Mouse (Mus musculus): ENCODE data around the gene Phgdh.

DNA sequence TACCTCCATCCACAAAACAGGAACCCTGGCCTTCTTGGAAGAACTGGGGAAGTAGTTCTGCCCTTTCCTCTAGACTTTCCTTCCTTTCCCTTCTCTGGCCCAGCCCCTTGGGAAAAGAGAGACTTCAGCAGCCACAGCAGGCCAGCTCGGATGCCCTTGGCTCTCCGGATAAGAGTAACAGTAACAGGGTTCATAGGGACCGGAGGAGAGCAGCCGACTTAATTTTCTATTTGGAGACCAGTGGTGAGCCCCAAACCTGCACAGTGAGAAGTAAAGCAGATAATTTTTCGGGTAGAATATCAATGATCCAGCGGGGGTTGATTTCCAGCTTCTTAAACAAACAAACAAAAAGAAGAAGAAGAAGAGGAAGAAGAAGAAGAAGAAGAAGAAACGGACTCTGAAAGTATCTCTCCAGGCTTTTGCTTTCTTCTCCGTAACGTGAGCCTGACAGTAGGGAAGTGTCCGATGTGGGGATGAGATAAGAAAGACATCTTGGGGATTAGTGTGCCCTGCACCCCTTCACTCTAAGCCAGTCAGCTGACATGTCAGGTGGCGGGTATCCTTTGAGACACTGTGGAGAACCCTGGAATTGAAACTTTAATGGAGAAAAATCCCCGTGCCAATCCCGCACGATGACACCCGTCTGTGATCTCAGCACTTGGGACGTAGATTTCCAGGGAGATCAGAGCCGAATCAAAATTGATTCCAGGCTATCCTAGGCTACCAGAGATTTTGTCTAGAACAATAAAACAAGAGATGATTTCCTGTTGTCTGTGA is 1.2 kb upstream of the Phgdh start:
- TF ChIP-seq POLR2AphosphoS2 (IDR thresholded peaks at IDR 0.05; ENCODE audit: insufficient read length, low read depth) (no peak), USF1 (IDR thresholded peaks at IDR 0.05; ENCODE audit: low read depth) (no peak), POLR2A (IDR thresholded peaks at IDR 0.05; ENCODE audit: insufficient read length, low read depth) (no peak), MAX (IDR thresholded peaks at IDR 0.05; ENCODE audit: low read depth) (no peak), TCF12 (IDR thresholded peaks at IDR 0.05; ENCODE audit: insufficient read depth, poor library complexity, severe bottlenecking) (no peak), MYOG (IDR thresholded peaks at IDR 0.05; ENCODE audit: control insufficient read depth in 1 of 3, insufficient read depth in 1 of 3, insufficient read length in 2 of 3, low read depth in 2 of 3) (no peak), TCF3 (IDR thresholded peaks at IDR 0.05; ENCODE audit: insufficient read length, low read depth) (no peak), MYOD1 (IDR thresholded peaks at IDR 0.05; ENCODE audit: control insufficient read depth in 1 of 3, insufficient read length in 2 of 3, low read depth in 2 of 3) (no peak), E2F4 (IDR thresholded peaks at IDR 0.05; ENCODE audit: insufficient read depth) (no peak)
